Mouse (Mus musculus) myocyte (in vitro differentiated cells): ENCODE measurements around the gene Olfml1.

ENCODE experiments used
- CEBPB ChIP-seq: IDR thresholded peaks from 2 replicates; pipeline ENCODE4 v1.6.1; 2011; ENCODE audit warnings: mild to moderate bottlenecking, moderate library complexity; ENCODE audit not compliant: poor library complexity, insufficient read depth, severe bottlenecking
- E2F4 ChIP-seq: IDR thresholded peaks from one replicate; pipeline ENCODE4 v1.6.1; 2011; ENCODE audit warnings: mild to moderate bottlenecking, control low read depth, moderate library complexity; ENCODE audit not compliant: insufficient read depth
- POLR2A ChIP-seq: IDR thresholded peaks from one replicate; pipeline ENCODE4 v1.6.1; 2011; ENCODE audit warnings: low read depth, mild to moderate bottlenecking, control low read depth, moderate library complexity; ENCODE audit not compliant: insufficient read length
- POLR2AphosphoS2 ChIP-seq: IDR thresholded peaks from one replicate; pipeline ENCODE4 v1.6.1; 2011; ENCODE audit warnings: low read depth, control low read depth; ENCODE audit not compliant: insufficient read length
- USF1 ChIP-seq: IDR thresholded peaks from one replicate; pipeline ENCODE4 v1.6.1; 2011; ENCODE audit warnings: low read depth, mild to moderate bottlenecking, control low read depth, moderate library complexity

DNA sequence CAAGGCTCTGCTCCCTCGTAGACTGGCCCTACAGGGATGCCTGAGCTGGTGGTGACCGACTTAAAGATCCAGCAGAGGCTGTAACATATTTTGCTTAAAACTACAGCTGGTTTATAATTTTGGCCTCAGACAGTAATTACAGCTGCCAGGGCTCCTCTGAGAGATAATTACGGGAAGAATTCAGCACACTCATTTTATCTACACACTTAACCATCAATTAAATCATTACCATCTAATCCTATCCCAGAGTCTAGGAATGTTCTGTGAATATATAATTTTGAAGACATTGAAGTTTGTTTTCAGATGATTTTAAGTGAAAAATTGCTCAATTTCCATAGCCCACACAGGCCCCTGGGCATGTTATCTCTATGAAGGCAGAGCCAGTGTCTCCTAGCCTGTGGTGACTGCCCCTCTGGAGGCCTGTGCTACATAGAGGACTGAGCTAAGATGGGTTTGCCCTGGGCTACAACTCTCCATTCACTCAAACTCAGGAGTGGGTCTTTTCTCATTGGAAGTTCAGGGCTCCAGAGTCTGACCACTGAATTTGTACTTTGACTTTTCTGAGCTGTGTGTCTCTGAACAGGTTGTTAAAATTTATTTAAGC is 39.0 kb upstream of the Olfml1 start:
- TF ChIP-seq POLR2A, result no peak
- no peak for TF ChIP-seq POLR2AphosphoS2
- TF ChIP-seq CEBPB, result no peak
- no peak for TF ChIP-seq E2F4
- TF ChIP-seq USF1, result no peak
